Mouse (Mus musculus) heart, postnatal 0 days (tissue): ENCODE measurements around the gene Zfp804a.

Experiments
- CTCF ChIP-seq: IDR thresholded peaks from 2 replicates; pipeline ENCODE4 v1.5.1; 2016; ENCODE audit warnings: antibody characterized with exemption, control low read depth, low read depth
- EP300 ChIP-seq: IDR thresholded peaks from 2 replicates; pipeline ENCODE4 v1.6.1; 2016; ENCODE audit warnings: antibody characterized with exemption, low read depth

GRCm38 (mm10) chr2:82051635-82052034 is 1.4 kb upstream of the Zfp804a start:
- no peak for TF ChIP-seq CTCF
- TF ChIP-seq EP300, result no peak
